In the genomic region with DNA sequence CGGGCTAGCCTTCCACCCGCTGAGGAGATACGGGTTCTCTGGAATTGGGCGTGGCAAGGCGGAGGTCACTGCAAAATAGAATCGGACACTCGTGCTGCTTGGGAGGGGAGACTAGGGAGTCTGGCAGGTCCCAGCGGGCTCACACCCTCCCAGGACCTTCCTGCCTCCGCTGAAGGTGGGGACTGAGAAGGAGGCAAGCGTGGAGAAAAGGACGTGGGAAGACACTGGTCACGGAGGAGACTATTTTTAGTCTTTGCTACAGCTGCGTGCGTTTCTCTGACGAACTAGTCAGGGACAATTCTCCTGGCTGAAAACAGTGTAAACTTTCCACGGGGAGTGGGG, we compare ENCODE assay signal across 8 mouse cellular contexts.
DNase-seq lines count a peak whose midpoint lies in the region; ATAC-seq and TF ChIP-seq lines count a peak whose summit lies in the region.

No protein-coding gene starts in this region.

- no peaks in the 10 kb centered on the region for H3K4me1 ChIP-seq in heart, embryonic 10.5 days
- peaks cover 11% of the 10 kb centered on the region for H3K4me1 ChIP-seq in thymus, adult 2 months (replicated peaks; ENCODE audit: control insufficient read depth, insufficient read depth, low read length)
- peaks cover 3% of the 10 kb centered on the region; the same call in 1 of the 2 replicates for H3K4me1 ChIP-seq in limb, embryonic 15.5 days
- no peaks in the 10 kb centered on the region for H3K4me1 ChIP-seq in stomach, postnatal 0 days (replicated peaks; ENCODE audit: control insufficient read depth, insufficient read depth)

- TF ChIP-seq EP300 in stomach, postnatal 0 days (optimal IDR thresholded peaks at IDR 0.05): no peak

- 7% methylated on average over 16 of the region's 16 CpGs for WGBS in heart, embryonic 10.5 days
- WGBS in thymus, adult 2 months: 3% methylated on average over 15 of the region's 16 CpGs
- WGBS in limb, embryonic 15.5 days: 11% methylated on average over 16 of the region's 16 CpGs
- 5% methylated on average over 15 of the region's 16 CpGs for WGBS in stomach, postnatal 0 days

- no peak for DNase-seq in heart, embryonic 10.5 days (ENCODE audit: low spot score)
- no peak for DNase-seq in heart, postnatal 14 days
- DNase-seq in thymus, adult 2 months: no peak
- DNase-seq in thymus, postnatal 0 days (ENCODE audit: low spot score): no peak
- no peak for DNase-seq in stomach, postnatal 0 days (ENCODE audit: low spot score)
- DNase-seq in layer of hippocampus, postnatal 25 days (ENCODE audit: extremely low spot score in 1 of 2, low spot score in 1 of 2): no peak

- no peak; the same call in 1 of the 2 replicates for TF ChIP-seq CTCF in thymus, adult 2 months (IDR thresholded peaks at IDR 0.05; ENCODE audit: borderline replicate concordance, control insufficient read depth, extremely low read depth, insufficient read depth, low read length, poor library complexity)
- TF ChIP-seq CTCF in stomach, postnatal 0 days (IDR thresholded peaks at IDR 0.05; ENCODE audit: low read depth): no peak

- intact Hi-C loops in heart, postnatal 14 days (cut with DNase I): loop anchor here (2.0 to 10.0 kb wide), 5 partner anchors 94 to 620 kb away; no protein-coding TSS in a partner anchor

- no peaks in the 10 kb centered on the region for H3K9me3 ChIP-seq in heart, embryonic 10.5 days
- H3K9me3 ChIP-seq in limb, embryonic 15.5 days: no peaks in the 10 kb centered on the region
- H3K9me3 ChIP-seq in stomach, postnatal 0 days (ENCODE audit: control insufficient read depth, low read length): no peaks in the 10 kb centered on the region

- peak overlapping the region; percentile 59 for H3K4me2 ChIP-seq in limb, embryonic 15.5 days
- peak overlapping the region; percentile 56 for H3K4me2 ChIP-seq in stomach, postnatal 0 days (replicated peaks; ENCODE audit: low read depth)

- TF ChIP-seq POLR2A in thymus, adult 2 months (IDR thresholded peaks at IDR 0.05; ENCODE audit: control insufficient read depth, extremely low read depth, insufficient read depth, low read length, poor library complexity): no peak

- ATAC-seq in limb, embryonic 15.5 days (ENCODE audit: insufficient number of reproducible peaks, low FRiP score, low TSS enrichment, low read depth): no peak
- ATAC-seq in stomach, postnatal 0 days (ENCODE audit: low FRiP score, low TSS enrichment): no peak; the same call in 1 of the 2 replicates
- ATAC-seq in monocyte, adult 5-6 weeks (replicated peaks; ENCODE audit: insufficient number of reproducible peaks, low FRiP score, low TSS enrichment, poor library complexity, severe bottlenecking): no peak

- H3K4me3 ChIP-seq in heart, embryonic 10.5 days: peak overlapping the region; percentile 53
- peak overlapping the region; percentile 43 for H3K4me3 ChIP-seq in thymus, adult 2 months (ENCODE audit: control insufficient read depth, insufficient read depth, low read length)
- H3K4me3 ChIP-seq in limb, embryonic 15.5 days: peak overlapping the region; percentile 35
- H3K4me3 ChIP-seq in stomach, postnatal 0 days (ENCODE audit: low read depth, low read length): peak overlapping the region; percentile 27

- H3K27me3 ChIP-seq in heart, embryonic 10.5 days (ENCODE audit: insufficient read depth, poor library complexity, severe bottlenecking): peaks cover 34% of the 10 kb centered on the region
- no peaks in the 10 kb centered on the region for H3K27me3 ChIP-seq in thymus, adult 2 months (ENCODE audit: control insufficient read depth, insufficient read depth, low read length)
- peaks cover 9% of the 10 kb centered on the region; the same call in 1 of the 2 replicates for H3K27me3 ChIP-seq in limb, embryonic 15.5 days
- no peaks in the 10 kb centered on the region for H3K27me3 ChIP-seq in stomach, postnatal 0 days (ENCODE audit: control insufficient read depth, insufficient read depth, low read length)

- peak overlapping the region; percentile 82 for H3K27ac ChIP-seq in heart, embryonic 10.5 days
- no peak overlapping the region for H3K27ac ChIP-seq in thymus, adult 2 months (ENCODE audit: control insufficient read depth, insufficient read depth, low read length)
- no peak overlapping the region for H3K27ac ChIP-seq in limb, embryonic 15.5 days
- no peak overlapping the region for H3K27ac ChIP-seq in stomach, postnatal 0 days (replicated peaks)

- no peaks in the 10 kb centered on the region for H3K36me3 ChIP-seq in heart, embryonic 10.5 days
- H3K36me3 ChIP-seq in thymus, adult 2 months (ENCODE audit: control insufficient read depth, insufficient read depth, low read length): no peaks in the 10 kb centered on the region
- H3K36me3 ChIP-seq in limb, embryonic 15.5 days: no peaks in the 10 kb centered on the region
- no peaks in the 10 kb centered on the region for H3K36me3 ChIP-seq in stomach, postnatal 0 days (ENCODE audit: control insufficient read depth, insufficient read depth, low read length)

- no peak overlapping the region for H3K9ac ChIP-seq in limb, embryonic 15.5 days
- peak overlapping the region; percentile 38; the same call in 1 of the 2 replicates for H3K9ac ChIP-seq in stomach, postnatal 0 days (ENCODE audit: low read length)
